Mouse (Mus musculus): Measurements from ENCODE around the gene Gstm5. TPM values are rescaled to one million over a fixed set of nuclear protein-coding genes. Genes with fewer than 3 reads are reported as not detected.
"Not testable (repeated sequence)": the region's sequence is repeated elsewhere in the genome, so short reads cannot be mapped to it uniquely, and the experiment has no call there.

Gene Gstm5
- total RNA-seq (2021): 100 to 1,000 TPM; 156 to 161 TPM
- long read RNA-seq, transcript Gstm5-201 (8 exons, 945 nt): major isoform, 124 of 136 reads
- long read RNA-seq, transcript Gstm5-204 (7 exons, 810 nt): minor isoform, 8 of 136 reads
- long read RNA-seq, partial matches to known transcripts: 1 of 136 reads
- long read RNA-seq, other reads (novel, unspliced or antisense): 3 of 136 reads

- peak; percentile 77 to 88 for DNase-seq (ENCODE audit: low spot score in 2 of 2)
Observed at GRCm38 (mm10) chr3:107895720-107896569, at the start of gene Gstm5. Gstm5 (plus strand) TSS chr3:107895821.

- no peak for DNase-seq (ENCODE audit: low spot score in 2 of 2)
Observed at GRCm38 (mm10) chr3:107846175-107846574, 49.4 kb upstream of the Gstm5 start.

- no peak for DNase-seq (ENCODE audit: low spot score in 2 of 2)
Observed at GRCm38 (mm10) chr3:107846835-107847234, 48.8 kb upstream of the Gstm5 start.

- peak in 1 of 2 experiments; percentile 43 for DNase-seq (ENCODE audit: low spot score in 2 of 2)
Observed at GRCm38 (mm10) chr3:107848126-107848525, 47.5 kb upstream of the Gstm5 start.

- DNase-seq (ENCODE audit: low spot score in 2 of 2): no peak
Observed at GRCm38 (mm10) chr3:107849000-107849692, 46.5 kb upstream of the Gstm5 start.

GRCm38 (mm10) chr3:107849693-107850031 is 46.0 kb upstream of the Gstm5 start:
- no peak for DNase-seq (ENCODE audit: low spot score in 2 of 2)

- DNase-seq (ENCODE audit: low spot score in 2 of 2): peak in 1 of 2 experiments; percentile 68
Observed at GRCm38 (mm10) chr3:107850418-107851031, 45.1 kb upstream of the Gstm5 start.

- DNase-seq (ENCODE audit: low spot score in 2 of 2): no peak
Observed at GRCm38 (mm10) chr3:107852786-107853185, 42.8 kb upstream of the Gstm5 start.

GRCm38 (mm10) chr3:107853232-107854181 is 42.1 kb upstream of the Gstm5 start:
- no peak for DNase-seq (ENCODE audit: low spot score in 2 of 2)

GRCm38 (mm10) chr3:107855368-107855767 is 40.3 kb upstream of the Gstm5 start:
- DNase-seq (ENCODE audit: low spot score in 2 of 2): no peak

- DNase-seq (ENCODE audit: low spot score in 2 of 2): no peak
Observed at GRCm38 (mm10) chr3:107857646-107858045, 38.0 kb upstream of the Gstm5 start.

- not testable (repeated sequence) for DNase-seq (ENCODE audit: low spot score in 2 of 2)
Observed at GRCm38 (mm10) chr3:107861483-107861882, 34.1 kb upstream of the Gstm5 start.

GRCm38 (mm10) chr3:107862471-107862870 is 33.1 kb upstream of the Gstm5 start:
- DNase-seq (ENCODE audit: low spot score in 2 of 2): no peak

GRCm38 (mm10) chr3:107863471-107863870 is 32.1 kb upstream of the Gstm5 start:
- no peak for DNase-seq (ENCODE audit: low spot score in 2 of 2)

- DNase-seq (ENCODE audit: low spot score in 2 of 2): peak; percentile 96 to 97
Observed at GRCm38 (mm10) chr3:107863898-107864603, 31.6 kb upstream of the Gstm5 start.

- no peak for DNase-seq (ENCODE audit: low spot score in 2 of 2)
Observed at GRCm38 (mm10) chr3:107865364-107866091, 30.1 kb upstream of the Gstm5 start.

- DNase-seq (ENCODE audit: low spot score in 2 of 2): peak; percentile 93
Observed at GRCm38 (mm10) chr3:107867086-107867485, 28.5 kb upstream of the Gstm5 start.

- no peak for DNase-seq (ENCODE audit: low spot score in 2 of 2)
Observed at GRCm38 (mm10) chr3:107868452-107868851, 27.2 kb upstream of the Gstm5 start.

- peak; percentile 44 to 53 for DNase-seq (ENCODE audit: low spot score in 2 of 2)
Observed at GRCm38 (mm10) chr3:107869097-107869496, 26.5 kb upstream of the Gstm5 start.

Data from layer of hippocampus, postnatal 10 days (tissue).